Mouse (Mus musculus) neural tube, embryonic 11.5 days (tissue): ENCODE results near the gene 4930430F08Rik. TPM values are rescaled to one million over a fixed set of nuclear protein-coding genes. Genes with fewer than 3 reads are reported as not detected.

Experiments used
- ATAC-seq: fragments of 200-750 bp; cut with Nextera tagmentation; 2 replicates; pipeline ENCODE4 v1.8.0; 2017; ENCODE audit warnings: moderate number of reproducible peaks, mild to moderate bottlenecking, moderate TSS enrichment, moderate library complexity; ENCODE audit not compliant: insufficient read depth, low FRiP score, low TSS enrichment
- DNase-seq: peaks from one replicate; pipeline ENCODE4 v3.0.0-alpha.2; 2015; ENCODE audit warnings: low spot score
- H3K27ac ChIP-seq: fragments of 300-500 bp; sonication (generic); 2 replicates; pipeline ENCODE4 v1.5.1; 2014; ENCODE audit warnings: low read depth, mild to moderate bottlenecking, low read length
- H3K27me3 ChIP-seq: fragments of 300-500 bp; sonication (generic); 2 replicates; pipeline ENCODE4 v1.6.1; 2014; ENCODE audit warnings: mild to moderate bottlenecking, low read length, mixed read lengths; ENCODE audit not compliant: control insufficient read depth, insufficient read depth
- H3K36me3 ChIP-seq: fragments of 300-500 bp; sonication (generic); 2 replicates; pipeline ENCODE4 v1.6.1; 2014; ENCODE audit warnings: mild to moderate bottlenecking, low read length, moderate library complexity, mixed read lengths; ENCODE audit not compliant: control insufficient read depth, insufficient read depth
- H3K4me1 ChIP-seq: fragments of 300-500 bp; sonication (generic); 2 replicates; pipeline ENCODE4 v1.6.1; 2014; ENCODE audit warnings: low read length, mixed read lengths; ENCODE audit not compliant: control insufficient read depth, insufficient read depth
- H3K4me2 ChIP-seq: fragments of 300-500 bp; sonication (generic); 2 replicates; pipeline ENCODE4 v1.6.1; 2014; ENCODE audit warnings: low read depth, mild to moderate bottlenecking, moderate library complexity
- H3K4me3 ChIP-seq: fragments of 300-500 bp; sonication (generic); 2 replicates; pipeline ENCODE4 v1.5.1; 2014; ENCODE audit warnings: low read depth, low read length
- H3K9ac ChIP-seq: fragments of 300-500 bp; sonication (generic); 2 replicates; pipeline ENCODE4 v1.6.1; 2014; ENCODE audit warnings: mild to moderate bottlenecking, low read length
- H3K9me3 ChIP-seq: fragments of 300-500 bp; sonication (generic); 2 replicates; pipeline ENCODE4 v1.6.1; 2016; ENCODE audit warnings: low read length; ENCODE audit not compliant: control insufficient read depth
- WGBS: fragments of 180-500 bp; shearing (Covaris S2); extraction: QIAGEN DNeasy Blood & Tissue Kit; methylation state at CpG from one replicate; pipeline ENCODE4 v1.1.7; 2014; 5-methylcytosine and 5-hydroxymethylcytosine counted together
- polyA plus RNA-seq: library from polyadenylated mRNA; unstranded; fragments of >200 nt; fragmentation: Nextera tagmentation; extraction: Ambion mirVana; gene quantifications from 2 replicates; pipeline ENCODE4 v1.2.1, GENCODE M21; 2014

The 4930430F08Rik gene
- polyA plus RNA-seq: 13.1 and 14.0 TPM in 2 replicates

- Histone ChIP-seq H3K4me3 (peak within 1 kb of the TSS; percentile 76), H3K4me1 (no peaks in the 10 kb centered on the region), H3K9me3 (no peaks in the 10 kb centered on the region), H3K36me3 (no peaks in the 10 kb centered on the region), H3K27ac (no peak within 1 kb of the TSS), H3K9ac (no peak within 1 kb of the TSS), H3K27me3 (no peaks in the 10 kb centered on the region), H3K4me2 (peak within 1 kb of the TSS; percentile 64; the same call in 1 of the 2 replicates)
- no peak for DNase-seq
- 82% methylated on average over 1 of the region's 1 CpGs for WGBS
- no peak for ATAC-seq
Measured at GRCm38 (mm10) chr10:100590323-100590722, at the start of gene 4930430F08Rik, which contains the start of gene 1700017N19Rik. TSS of gene 4930430F08Rik (minus strand) at chr10:100590423. TSS of gene 1700017N19Rik (plus strand) at chr10:100590484.

- peak; percentile 60 for DNase-seq
- no peak overlapping the region for H3K4me3 ChIP-seq
- H3K27ac ChIP-seq: no peak overlapping the region
- no peak overlapping the region for H3K4me2 ChIP-seq
- no peak overlapping the region for H3K9ac ChIP-seq
- H3K9me3 ChIP-seq: no peaks in the 10 kb centered on the region
- no peaks in the 10 kb centered on the region for H3K36me3 ChIP-seq
- no peaks in the 10 kb centered on the region for H3K27me3 ChIP-seq
- ATAC-seq: peak; percentile 20; the same call in 1 of the 2 replicates
- H3K4me1 ChIP-seq: no peaks in the 10 kb centered on the region
- WGBS: 28% methylated on average over 20 of the region's 20 CpGs
Measured at GRCm38 (mm10) chr10:100629762-100630438, 39.7 kb upstream of the 4930430F08Rik start.

GRCm38 (mm10) chr10:100622494-100622893 is 32.3 kb upstream of the 4930430F08Rik start:
- H3K4me3 ChIP-seq: no peak overlapping the region
- H3K27ac ChIP-seq: no peak overlapping the region
- WGBS: 83% methylated on average over 3 of the region's 3 CpGs
- DNase-seq (no peak), ATAC-seq (no peak)
- no peaks in the 10 kb centered on the region for H3K9me3 ChIP-seq
- no peaks in the 10 kb centered on the region for H3K4me1 ChIP-seq
- no peak overlapping the region for H3K4me2 ChIP-seq
- H3K36me3 ChIP-seq: no peaks in the 10 kb centered on the region
- no peaks in the 10 kb centered on the region for H3K27me3 ChIP-seq
- no peak overlapping the region for H3K9ac ChIP-seq

- no peaks in the 10 kb centered on the region for H3K36me3 ChIP-seq
- WGBS: 95% methylated on average over 12 of the region's 12 CpGs
- DNase-seq: no peak
Measured at GRCm38 (mm10) chr10:100620040-100620439, 29.8 kb upstream of the 4930430F08Rik start.

GRCm38 (mm10) chr10:100619474-100619873 is 29.3 kb upstream of the 4930430F08Rik start:
- H3K4me2 ChIP-seq: no peak overlapping the region
- WGBS: 95% methylated on average over 7 of the region's 7 CpGs
- no peak overlapping the region for H3K9ac ChIP-seq
- no peak overlapping the region for H3K4me3 ChIP-seq
- H3K9me3 ChIP-seq: no peaks in the 10 kb centered on the region
- no peaks in the 10 kb centered on the region for H3K36me3 ChIP-seq
- no peaks in the 10 kb centered on the region for H3K27me3 ChIP-seq
- no peak overlapping the region for H3K27ac ChIP-seq
- ATAC-seq (no peak), DNase-seq (no peak)
- H3K4me1 ChIP-seq: no peaks in the 10 kb centered on the region

More at GRCm38 (mm10) chr10:100620040-100620439, 29.8 kb upstream of the 4930430F08Rik start:
- no peaks in the 10 kb centered on the region for H3K27me3 ChIP-seq
- H3K9ac ChIP-seq: no peak overlapping the region
- H3K9me3 ChIP-seq: no peaks in the 10 kb centered on the region
- no peaks in the 10 kb centered on the region for H3K4me1 ChIP-seq
- ATAC-seq: no peak
- H3K4me2 ChIP-seq: no peak overlapping the region
- H3K4me3 ChIP-seq: no peak overlapping the region
- H3K27ac ChIP-seq: no peak overlapping the region

GRCm38 (mm10) chr10:100617233-100617903 is 27.1 kb upstream of the 4930430F08Rik start:
- WGBS: 69% methylated on average over 6 of the region's 6 CpGs
- Histone ChIP-seq H3K36me3 (no peaks in the 10 kb centered on the region), H3K4me2 (no peak overlapping the region), H3K27me3 (no peaks in the 10 kb centered on the region), H3K27ac (no peak overlapping the region), H3K4me3 (no peak overlapping the region), H3K9me3 (no peaks in the 10 kb centered on the region), H3K9ac (no peak overlapping the region), H3K4me1 (no peaks in the 10 kb centered on the region)
- no peak for DNase-seq
- no peak for ATAC-seq

GRCm38 (mm10) chr10:100604254-100604653 is 14.0 kb upstream of the 4930430F08Rik start:
- H3K27ac ChIP-seq: no peak overlapping the region
- H3K9me3 ChIP-seq: no peaks in the 10 kb centered on the region
- ATAC-seq (no peak), DNase-seq (no peak)
- WGBS: 74% methylated on average over 2 of the region's 2 CpGs
- no peak overlapping the region for H3K4me3 ChIP-seq
- no peak overlapping the region for H3K9ac ChIP-seq
- H3K27me3 ChIP-seq: no peaks in the 10 kb centered on the region
- no peak overlapping the region for H3K4me2 ChIP-seq
- no peaks in the 10 kb centered on the region for H3K4me1 ChIP-seq
- no peaks in the 10 kb centered on the region for H3K36me3 ChIP-seq

- Histone ChIP-seq H3K4me2 (no peak overlapping the region), H3K27me3 (no peaks in the 10 kb centered on the region), H3K4me1 (no peaks in the 10 kb centered on the region), H3K27ac (no peak overlapping the region), H3K9ac (no peak overlapping the region), H3K36me3 (no peaks in the 10 kb centered on the region), H3K9me3 (no peaks in the 10 kb centered on the region), H3K4me3 (no peak overlapping the region)
- ATAC-seq (no peak), DNase-seq (no peak)
- WGBS: 89% methylated on average over 9 of the region's 9 CpGs
Measured at GRCm38 (mm10) chr10:100603511-100603910, 13.3 kb upstream of the 4930430F08Rik start.

GRCm38 (mm10) chr10:100598339-100598738 is 8.1 kb upstream of the 4930430F08Rik start:
- ATAC-seq (no peak), DNase-seq (no peak)
- Histone ChIP-seq H3K9me3 (no peaks in the 10 kb centered on the region), H3K4me2 (no peak overlapping the region), H3K27me3 (no peaks in the 10 kb centered on the region), H3K4me1 (no peaks in the 10 kb centered on the region), H3K27ac (no peak overlapping the region), H3K4me3 (no peak overlapping the region), H3K36me3 (no peaks in the 10 kb centered on the region), H3K9ac (no peak overlapping the region)
- WGBS: 65% methylated on average over 3 of the region's 3 CpGs
